In the genomic region with DNA sequence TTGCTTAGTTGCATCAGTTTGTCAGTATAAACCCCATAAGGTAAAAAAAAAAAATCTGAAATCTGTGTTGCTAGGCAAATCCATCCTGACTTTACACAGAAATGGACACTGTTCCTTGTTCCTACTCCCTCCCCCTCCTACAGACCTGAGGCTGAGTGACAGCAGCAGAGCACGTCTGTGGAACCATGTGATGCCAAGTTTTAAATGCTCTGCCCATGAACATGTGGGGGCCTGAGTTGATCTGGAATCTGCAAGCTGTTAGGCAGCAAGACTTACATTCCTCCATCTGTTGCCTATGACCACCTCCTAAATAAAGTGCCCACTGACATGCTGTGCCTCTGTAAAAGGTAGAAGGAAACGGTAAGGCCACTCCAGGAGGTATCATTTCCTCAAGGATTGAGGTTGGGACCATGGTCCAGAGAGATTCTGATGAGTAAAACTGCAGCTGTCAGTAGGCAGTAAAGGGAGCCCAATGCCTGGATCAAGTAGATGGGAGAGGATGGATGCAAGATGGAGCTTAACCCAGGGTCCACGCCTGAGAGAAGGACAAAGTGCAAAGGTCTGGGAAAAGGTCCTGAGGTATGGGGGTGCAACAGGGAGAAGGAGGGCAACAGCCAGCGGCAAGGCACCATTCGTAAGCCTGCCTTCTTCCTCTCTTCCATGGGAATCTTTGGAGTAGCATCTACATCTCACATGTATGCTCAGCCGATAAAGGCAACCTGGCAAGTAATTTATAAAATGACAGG, we compare ENCODE assay signal across 20 mouse cellular contexts.
"Had no signal": no experiment of that assay in that cellular context is flagged by ENCODE, and none has a peak within 500 bp of the region (broad histone marks: within the 10 kb centered on the region; RNA-seq: fewer than 3 reads in every experiment).

No protein-coding gene starts in this region.

- H3K4me2 ChIP-seq: limb, embryonic 15.5 days; liver, embryonic 11.5 days; lung, embryonic 14.5 days; midbrain, embryonic 12.5 days; midbrain, embryonic 15.5 days; neural tube, embryonic 12.5 days; neural tube, embryonic 15.5 days; stomach, embryonic 15.5 days had no signal

- H3K9me3 ChIP-seq: limb, embryonic 15.5 days; midbrain, embryonic 12.5 days; midbrain, embryonic 15.5 days; neural tube, embryonic 12.5 days; neural tube, embryonic 15.5 days; stomach, embryonic 15.5 days had no signal

- DNase-seq: kidney, adult 9 months; kidney, postnatal 14 days; layer of hippocampus, adult 9-11 months; liver, postnatal 0 days; lung, embryonic 14.5 days; right cerebral cortex, adult 18-20 months; right cerebral cortex, postnatal 14 days; right cerebral cortex, postnatal 4 days; thymus, postnatal 25 days had no signal

- H3K4me1 ChIP-seq: midbrain, embryonic 12.5 days; midbrain, embryonic 15.5 days; neural tube, embryonic 12.5 days; neural tube, embryonic 15.5 days; stomach, embryonic 15.5 days had no signal

- ATAC-seq: liver, postnatal 0 days; lung, postnatal 0 days; midbrain, embryonic 15.5 days had no signal

- H3K36me3 ChIP-seq: limb, embryonic 15.5 days; midbrain, embryonic 12.5 days; midbrain, embryonic 15.5 days; neural tube, embryonic 12.5 days; neural tube, embryonic 15.5 days; stomach, embryonic 15.5 days had no signal

- H3K27ac ChIP-seq: layer of hippocampus, adult 2 months; limb, embryonic 15.5 days; liver, embryonic 14.5 days; macrophage; midbrain, embryonic 12.5 days; midbrain, embryonic 15.5 days; neural tube, embryonic 12.5 days; neural tube, embryonic 15.5 days; stomach, embryonic 15.5 days had no signal

- H3K27me3 ChIP-seq: midbrain, embryonic 12.5 days; midbrain, embryonic 15.5 days; neural tube, embryonic 12.5 days; stomach, embryonic 15.5 days had no signal

- H3K4me3 ChIP-seq: layer of hippocampus, adult 2 months; limb, embryonic 15.5 days; midbrain, embryonic 12.5 days; midbrain, embryonic 15.5 days; neural tube, embryonic 12.5 days; neural tube, embryonic 15.5 days; stomach, embryonic 15.5 days had no signal

- H3K9ac ChIP-seq: limb, embryonic 15.5 days; liver, embryonic 14.5 days; liver, postnatal 0 days; lung, embryonic 14.5 days; midbrain, embryonic 12.5 days; midbrain, embryonic 15.5 days; neural tube, embryonic 12.5 days; neural tube, embryonic 15.5 days; stomach, embryonic 15.5 days had no signal
